Mouse (Mus musculus): ENCODE measurements around the gene Gstm4. TPM values are rescaled to one million over a fixed set of nuclear protein-coding genes. Genes with fewer than 3 reads are reported as not detected.
A peak's percentile ranks its signal among the peaks of the same experiment; 100 is the strongest.

Gene Gstm4
- total RNA-seq, 2 experiments from 2014 or later, result 2.8 to 2.9 TPM

DNA sequence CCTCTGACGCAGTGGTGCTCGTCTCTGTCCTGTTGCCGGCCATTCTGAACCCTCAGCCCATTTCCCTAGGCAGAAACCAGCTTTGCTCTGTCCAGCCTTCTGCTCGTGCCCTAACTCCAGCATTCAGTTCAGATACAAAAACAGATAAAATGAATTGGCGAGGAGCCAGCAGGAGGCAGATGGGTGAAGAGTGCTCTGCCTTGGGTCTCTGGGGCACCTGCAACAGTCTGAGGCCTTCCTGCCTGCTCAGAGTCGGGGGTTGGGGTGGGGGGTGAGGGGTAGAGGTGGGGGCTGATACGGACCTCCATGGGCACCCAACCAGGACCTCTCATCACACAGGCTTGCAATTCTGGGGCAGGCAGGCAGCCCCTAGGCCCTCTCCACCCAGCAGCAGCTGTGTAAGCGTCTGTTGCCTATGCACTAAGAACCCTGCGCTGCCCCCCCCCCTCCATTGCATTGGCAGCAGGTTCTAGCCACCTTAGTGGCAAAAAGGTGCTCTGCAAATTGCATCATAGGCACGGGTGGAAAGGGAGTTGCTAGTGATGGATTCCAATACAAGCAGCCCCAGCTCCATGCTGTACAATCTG is 28.4 kb upstream of the Gstm4 start:
- ATAC-seq (replicated peaks; ENCODE audit: low FRiP score, low TSS enrichment, poor library complexity, severe bottlenecking), result peak; percentile 32; the same call in 1 of the 2 replicates

GRCm38 (mm10) chr3:108070295-108071293 is 25.9 kb upstream of the Gstm4 start:
- ATAC-seq (replicated peaks; ENCODE audit: low FRiP score, low TSS enrichment, poor library complexity, severe bottlenecking), result peak; percentile 78

DNA sequence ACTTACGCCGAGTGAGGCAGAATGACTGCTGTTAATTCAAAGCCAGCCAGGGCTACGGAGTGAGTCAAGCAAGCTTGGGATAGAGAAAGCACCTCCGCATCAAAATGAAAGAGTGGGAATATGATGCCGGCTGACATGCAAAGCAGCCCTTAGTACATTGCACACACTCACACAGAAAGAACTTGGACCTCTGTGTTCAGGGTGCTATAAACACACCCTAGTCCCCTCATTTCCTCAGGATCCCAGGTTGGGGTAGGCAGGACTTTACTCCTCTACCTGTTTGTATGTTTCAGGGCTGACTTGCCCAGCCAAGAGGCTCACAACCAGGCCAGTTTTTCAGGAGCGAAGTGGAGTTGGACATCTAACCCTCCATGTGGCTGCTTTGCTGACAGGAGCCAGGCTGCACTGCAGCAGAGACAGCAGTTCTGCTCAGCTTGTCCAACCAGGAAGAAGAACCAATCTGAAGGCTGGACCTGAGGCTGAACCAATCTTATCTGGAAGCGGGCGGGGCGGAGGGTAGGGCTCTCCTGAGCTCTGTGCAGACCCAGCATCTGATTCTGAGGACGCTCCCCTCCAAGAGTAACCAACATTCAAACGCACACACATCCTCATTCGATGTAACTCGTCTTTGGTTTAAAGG is 24.7 kb upstream of the Gstm4 start:
- peak; percentile 68 for ATAC-seq (replicated peaks; ENCODE audit: low FRiP score, low TSS enrichment, poor library complexity, severe bottlenecking)

GRCm38 (mm10) chr3:108068826-108069225 is 24.1 kb upstream of the Gstm4 start:
- no peak for ATAC-seq (replicated peaks; ENCODE audit: low FRiP score, low TSS enrichment, poor library complexity, severe bottlenecking)

GRCm38 (mm10) chr3:108067370-108067934 is 22.8 kb upstream of the Gstm4 start:
- ATAC-seq (replicated peaks; ENCODE audit: low FRiP score, low TSS enrichment, poor library complexity, severe bottlenecking), result no peak

GRCm38 (mm10) chr3:108065551-108065950 is 20.9 kb upstream of the Gstm4 start:
- no peak for ATAC-seq (replicated peaks; ENCODE audit: low FRiP score, low TSS enrichment, poor library complexity, severe bottlenecking)

GRCm38 (mm10) chr3:108064672-108065071 is 20.0 kb upstream of the Gstm4 start:
- no peak for ATAC-seq (replicated peaks; ENCODE audit: low FRiP score, low TSS enrichment, poor library complexity, severe bottlenecking)

DNA sequence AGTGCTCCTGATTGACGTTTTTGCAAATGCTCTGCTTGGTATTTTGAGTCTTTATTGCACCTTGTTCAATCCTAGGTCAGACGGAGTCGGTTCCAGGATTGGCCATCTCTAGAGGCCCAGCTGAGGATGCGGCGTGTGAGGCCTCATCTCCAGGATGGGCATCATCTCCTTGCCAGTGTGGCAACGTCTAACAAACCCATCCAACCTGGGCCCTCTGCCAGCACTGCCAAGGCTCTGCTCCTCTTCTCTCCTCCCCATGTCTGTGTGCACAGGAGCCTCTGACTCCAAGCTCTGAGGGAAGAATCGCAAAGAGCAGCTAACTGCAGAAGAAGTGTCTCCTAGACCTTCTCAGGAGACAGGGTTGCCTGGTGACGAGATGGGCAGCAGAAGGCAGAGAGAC is 18.0 kb upstream of the Gstm4 start:
- no peak for ATAC-seq (replicated peaks; ENCODE audit: low FRiP score, low TSS enrichment, poor library complexity, severe bottlenecking)

DNA sequence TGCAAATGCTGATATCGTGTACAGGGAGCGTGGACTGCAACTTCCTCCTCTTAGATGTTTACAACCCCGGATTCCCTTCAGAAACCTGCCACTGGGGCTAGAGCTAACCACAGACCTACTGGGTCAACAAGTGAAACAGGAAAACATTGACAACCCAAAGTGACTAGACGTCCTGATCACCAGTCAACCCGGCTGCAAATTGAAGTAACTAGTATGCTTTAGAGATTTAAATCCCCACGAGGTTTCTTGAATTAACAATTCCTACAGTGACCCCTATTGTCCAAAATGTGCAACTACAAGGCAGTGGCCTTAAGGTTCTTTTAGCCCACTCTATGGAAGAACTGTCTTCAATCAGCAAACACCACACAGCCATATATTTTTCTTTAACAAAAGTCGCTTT is 16.7 kb upstream of the Gstm4 start:
- ATAC-seq (replicated peaks; ENCODE audit: low FRiP score, low TSS enrichment, poor library complexity, severe bottlenecking), result peak; percentile 73

GRCm38 (mm10) chr3:108050493-108050892 is 5.8 kb upstream of the Gstm4 start:
- ATAC-seq (replicated peaks; ENCODE audit: low FRiP score, low TSS enrichment, poor library complexity, severe bottlenecking), result no peak

GRCm38 (mm10) chr3:108048306-108048705 is 3.6 kb upstream of the Gstm4 start:
- no peak for ATAC-seq (replicated peaks; ENCODE audit: low FRiP score, low TSS enrichment, poor library complexity, severe bottlenecking)

DNA sequence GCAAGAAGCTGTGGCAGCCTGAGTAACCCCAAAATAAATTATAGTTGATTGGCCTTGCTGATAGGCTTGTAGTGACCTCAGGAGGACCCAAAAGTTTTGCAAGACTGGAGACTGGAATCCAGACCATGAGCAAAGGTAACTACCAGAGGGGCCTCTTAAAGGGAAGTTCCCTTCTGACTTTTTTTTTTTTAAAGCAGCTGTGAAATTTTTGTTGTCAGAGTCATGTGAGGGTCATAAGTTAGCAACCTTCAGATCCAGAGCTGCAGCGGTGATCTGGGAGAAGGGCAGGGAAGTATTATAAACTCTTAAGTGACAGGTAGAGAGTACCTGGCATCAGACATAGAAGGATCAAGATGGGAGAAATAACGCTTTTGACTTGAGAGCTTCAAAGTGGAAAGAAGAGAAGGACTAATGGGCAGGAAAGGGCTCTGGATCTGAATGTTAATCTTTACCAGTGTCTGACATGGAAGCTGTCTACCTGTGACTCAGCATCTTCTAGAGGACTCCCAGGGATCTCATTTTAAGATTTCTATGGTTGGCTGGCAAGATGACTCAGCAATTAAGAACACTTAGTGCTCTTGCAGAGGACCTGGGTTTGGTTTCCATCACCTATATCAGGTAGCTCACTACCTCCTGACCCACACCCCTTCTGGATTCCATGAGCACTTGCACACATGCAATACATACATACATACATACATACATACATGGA is 2.4 kb upstream of the Gstm4 start:
- no peak for ATAC-seq (replicated peaks; ENCODE audit: low FRiP score, low TSS enrichment, poor library complexity, severe bottlenecking)

DNA sequence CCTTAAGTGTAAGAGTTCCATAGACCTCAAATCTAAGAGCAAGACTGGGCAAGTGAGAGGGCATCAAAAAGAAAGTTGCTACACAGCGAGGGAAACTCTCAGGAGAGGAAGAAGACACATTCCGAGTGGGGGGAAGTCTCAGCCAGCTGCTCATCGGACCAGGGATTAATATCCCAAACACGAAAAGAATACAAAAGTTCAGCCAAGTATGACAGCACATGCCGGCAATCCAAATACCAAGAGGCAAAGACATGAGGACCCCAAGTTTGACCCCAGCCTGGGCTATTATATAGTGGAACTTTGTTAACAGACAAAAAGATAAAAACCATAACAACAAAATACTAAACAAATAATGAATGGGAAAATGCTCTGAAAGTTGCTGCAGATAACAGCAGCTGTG is 11.5 kb downstream of the Gstm4 start:
- no peak for ATAC-seq (replicated peaks; ENCODE audit: low FRiP score, low TSS enrichment, poor library complexity, severe bottlenecking)

GRCm38 (mm10) chr3:108032113-108032512 is 12.6 kb downstream of the Gstm4 start:
- ATAC-seq (replicated peaks; ENCODE audit: low FRiP score, low TSS enrichment, poor library complexity, severe bottlenecking), result no peak

DNA sequence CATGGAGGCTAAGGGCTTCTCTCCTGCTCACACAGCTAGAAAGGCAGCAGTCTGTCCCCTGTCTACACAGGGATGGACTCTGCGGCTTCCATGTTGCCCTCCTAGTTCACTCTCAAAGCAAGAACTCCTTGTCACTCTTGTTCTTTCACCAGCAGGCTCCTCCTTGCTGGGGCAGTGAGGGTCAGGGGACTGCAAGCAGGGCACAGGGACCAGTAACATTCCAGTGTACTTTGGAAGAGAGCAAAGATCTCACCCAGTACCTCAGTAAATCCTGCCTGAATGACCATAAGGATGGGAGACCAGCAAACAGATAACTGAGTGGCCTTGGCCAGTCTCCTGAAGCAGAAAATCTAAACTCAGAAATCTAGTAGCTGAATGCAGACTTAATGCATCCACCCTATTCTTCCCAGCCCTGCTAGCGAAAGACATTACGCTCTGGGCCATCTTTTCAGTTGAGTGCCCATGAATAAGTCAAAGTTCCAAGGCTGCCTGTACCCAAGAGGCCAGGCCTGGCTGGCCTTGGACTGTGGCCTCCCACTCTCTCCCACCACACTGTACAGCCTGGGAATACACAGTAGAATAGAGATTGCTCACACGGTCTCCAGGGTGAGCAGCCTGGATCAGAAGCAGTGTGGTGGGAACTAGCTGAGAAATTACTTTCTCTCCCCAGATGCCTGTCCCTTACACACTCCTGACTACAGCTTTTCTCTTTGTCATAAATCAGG is 15.9 kb downstream of the Gstm4 start:
- no peak for ATAC-seq (replicated peaks; ENCODE audit: low FRiP score, low TSS enrichment, poor library complexity, severe bottlenecking)

DNA sequence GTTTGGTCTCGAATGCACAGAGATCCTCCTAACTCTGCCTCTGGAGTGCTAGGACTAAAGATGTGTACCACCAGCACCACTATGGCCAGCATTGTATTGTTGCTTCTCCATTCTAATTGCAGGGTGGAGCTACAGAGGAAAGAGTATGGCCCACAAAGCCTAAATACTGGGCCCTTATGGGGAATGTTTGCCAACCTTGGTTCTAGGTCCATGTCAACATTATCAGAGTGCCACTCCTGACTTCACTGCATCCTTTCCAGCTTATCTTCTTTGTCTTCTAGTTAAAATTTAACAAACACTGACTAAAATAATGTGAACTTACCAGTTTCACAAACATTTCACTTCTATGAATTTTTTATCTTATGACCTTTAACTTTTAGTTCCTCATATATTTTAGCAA is 18.1 kb downstream of the Gstm4 start:
- no peak for ATAC-seq (replicated peaks; ENCODE audit: low FRiP score, low TSS enrichment, poor library complexity, severe bottlenecking)

DNA sequence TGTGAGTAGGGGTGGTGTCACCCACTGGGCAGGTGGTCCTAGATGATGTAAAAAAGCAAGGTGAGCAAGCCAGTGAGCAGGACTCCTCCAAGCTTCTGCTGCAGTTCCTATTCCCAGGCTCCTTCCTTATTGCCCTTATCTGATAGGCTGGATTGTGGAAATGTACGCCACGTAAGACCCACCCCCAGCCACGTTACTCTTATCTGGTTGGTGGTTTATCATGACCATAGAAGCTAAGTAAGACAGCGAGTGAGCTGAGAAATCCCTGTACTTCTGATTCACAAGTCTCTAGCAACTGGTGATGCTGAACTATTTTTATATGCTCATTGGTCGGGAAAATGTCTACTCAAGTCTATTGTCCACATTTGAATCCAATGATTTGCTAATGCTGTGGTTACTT is 18.6 kb downstream of the Gstm4 start:
- no peak for ATAC-seq (replicated peaks; ENCODE audit: low FRiP score, low TSS enrichment, poor library complexity, severe bottlenecking)

- no peak for ATAC-seq (replicated peaks; ENCODE audit: low FRiP score, low TSS enrichment, poor library complexity, severe bottlenecking)
Measured at GRCm38 (mm10) chr3:108025318-108025717, 19.4 kb downstream of the Gstm4 start.

DNA sequence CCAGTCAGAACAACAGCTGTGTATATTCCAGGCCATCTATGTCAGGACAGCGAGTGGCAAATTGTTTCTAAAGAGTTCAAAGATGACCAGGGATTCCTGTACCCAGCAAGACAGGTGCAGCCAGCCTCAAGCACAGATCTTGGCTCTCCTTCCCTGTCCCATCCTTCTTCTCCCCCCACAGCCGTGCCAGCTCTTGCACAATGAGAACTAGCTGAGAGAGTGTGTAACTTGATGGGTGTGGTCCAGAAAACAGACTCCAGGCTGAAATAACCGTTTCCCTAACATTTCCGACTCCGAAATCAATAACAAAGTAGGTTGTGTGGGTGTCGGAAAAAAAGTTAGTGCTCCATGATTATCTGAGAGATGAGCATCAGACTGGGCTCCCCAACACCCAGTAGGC is 22.0 kb downstream of the Gstm4 start:
- no peak for ATAC-seq (replicated peaks; ENCODE audit: low FRiP score, low TSS enrichment, poor library complexity, severe bottlenecking)
